ENCODE assay signal across 7 mouse cellular contexts in genomic region chr11:51703379-51703998, GRCm38 (mm10). TPM values are rescaled to one million over a fixed set of nuclear protein-coding genes. Genes with fewer than 3 reads are reported as not detected.
A peak's percentile ranks its signal among the peaks of the same experiment; 100 is the strongest.
DNase-seq lines count a peak whose midpoint lies in the region; ATAC-seq lines count a peak whose summit lies in the region.

No protein-coding gene starts in this region.

- peak; percentile 16 for DNase-seq in left cerebral cortex, postnatal 4 days
- no peak for DNase-seq in left cerebral cortex, adult 9 months (ENCODE audit: low spot score in 2 of 2)
- DNase-seq in MN1 (ENCODE audit: low spot score): peak; percentile 51
- DNase-seq in embryo, embryonic 10.5 days (ENCODE audit: low spot score): peak; percentile 55
- no peak for DNase-seq in frontal cortex, postnatal 14 days (ENCODE audit: low spot score in 2 of 2)

- peak; percentile 61; the same call in 1 of the 2 replicates for ATAC-seq in megakaryocyte-erythroid progenitor cell, adult 5-6 weeks (replicated peaks; ENCODE audit: low FRiP score, low TSS enrichment, poor library complexity, severe bottlenecking)
- ATAC-seq in cerebellum, adult (ENCODE audit: insufficient number of reproducible peaks, low FRiP score, low TSS enrichment): no peak

- intact Hi-C loops in left cerebral cortex, postnatal 4 days (cut with DNase I): no loop called here

RNA-seq across cellular contexts. Expression of gene 0610009B22Rik, which starts 14.8 kb away (rescaled TPM):
- total RNA-seq in left cerebral cortex, postnatal 4 days (2021): 10 to 100 TPM; 25.8 to 27.1 TPM
- 26.9 and 27.6 TPM in 2 replicates for total RNA-seq in megakaryocyte-erythroid progenitor cell, adult 5-6 weeks (2014; fragmentation: Nextera tagmentation)
- 11.5 and 13.8 TPM in 2 replicates for total RNA-seq in megakaryocyte-erythroid progenitor cell, adult 5-6 weeks (2017)

RNA-seq across cellular contexts. Expression of gene D930048N14Rik, which starts 52.7 kb away (rescaled TPM):
- total RNA-seq in left cerebral cortex, postnatal 4 days (2021): 1 to 10 TPM; 1.1 to 1.2 TPM
- total RNA-seq in megakaryocyte-erythroid progenitor cell, adult 5-6 weeks (2014; fragmentation: Nextera tagmentation): not detected in 2 replicates
- not detected in 2 replicates for total RNA-seq in megakaryocyte-erythroid progenitor cell, adult 5-6 weeks (2017)

RNA-seq across cellular contexts. Expression of gene N4bp3, which starts 52.8 kb away (rescaled TPM):
- total RNA-seq in left cerebral cortex, postnatal 4 days (2021): 10 to 100 TPM; 15.1 to 16.0 TPM
- not detected in 2 replicates for total RNA-seq in megakaryocyte-erythroid progenitor cell, adult 5-6 weeks (2014; fragmentation: Nextera tagmentation)
- 0.89 and 1.1 TPM in 2 replicates for total RNA-seq in megakaryocyte-erythroid progenitor cell, adult 5-6 weeks (2017)

RNA-seq across cellular contexts. Expression of gene Sec24a, which starts 59.9 kb away (rescaled TPM):
- total RNA-seq in left cerebral cortex, postnatal 4 days (2021): 10 to 100 TPM; 28.6 to 32.2 TPM
- 23.5 and 30.5 TPM in 2 replicates for total RNA-seq in megakaryocyte-erythroid progenitor cell, adult 5-6 weeks (2014; fragmentation: Nextera tagmentation)
- 6.2 and 6.5 TPM in 2 replicates for total RNA-seq in megakaryocyte-erythroid progenitor cell, adult 5-6 weeks (2017)

RNA-seq across cellular contexts. Expression of gene Sar1b, which starts 60.0 kb away (rescaled TPM):
- total RNA-seq in left cerebral cortex, postnatal 4 days (2021): 10 to 100 TPM; 74.6 to 84.8 TPM
- total RNA-seq in megakaryocyte-erythroid progenitor cell, adult 5-6 weeks (2014; fragmentation: Nextera tagmentation): 63.9 and 74.0 TPM in 2 replicates
- 62.2 and 85.3 TPM in 2 replicates for total RNA-seq in megakaryocyte-erythroid progenitor cell, adult 5-6 weeks (2017)

Comparison
In these comparisons a context has a peak if more than half of its experiments do, and no peak if none do; other contexts are left out.
1. DNase-seq: peak in left cerebral cortex, postnatal 4 days (single experiment), MN1 (single experiment) and embryo, embryonic 10.5 days (single experiment); none in left cerebral cortex, adult 9 months (0 of 2) and frontal cortex, postnatal 14 days (0 of 2).
2. RNA of gene N4bp3, which starts 52.8 kb away (total RNA-seq): 15.1 to 16.0 TPM in left cerebral cortex, postnatal 4 days; 0.89 to 1.1 TPM in megakaryocyte-erythroid progenitor cell, adult 5-6 weeks; every median in the first group is over 4 times any median in the second.